Mouse (Mus musculus) limb, embryonic 11.5 days (tissue): ENCODE data around the gene Map2. TPM values are rescaled to one million over a fixed set of nuclear protein-coding genes. Genes with fewer than 3 reads are reported as not detected.

ENCODE experiments used
- ATAC-seq: fragments of 200-750 bp; cut with Nextera tagmentation; 2 replicates; pipeline ENCODE4 v1.8.0; 2017; ENCODE audit warnings: low read depth; ENCODE audit not compliant: insufficient number of reproducible peaks, low FRiP score, low TSS enrichment
- DNase-seq: peaks from one replicate; pipeline ENCODE4 v3.0.0-alpha.2; 2015; ENCODE audit warnings: low spot score
- H3K27ac ChIP-seq: fragments of 300-500 bp; sonication (generic); replicated peaks from 2 replicates; pipeline ENCODE4 v1.5.1; 2014; ENCODE audit warnings: low read depth, mild to moderate bottlenecking, low read length
- H3K27me3 ChIP-seq: fragments of 300-500 bp; sonication (generic); 2 replicates; pipeline ENCODE4 v1.6.1; 2014; ENCODE audit warnings: mild to moderate bottlenecking, low read length, mixed read lengths; ENCODE audit not compliant: control insufficient read depth, insufficient read depth
- H3K36me3 ChIP-seq: fragments of 300-500 bp; sonication (generic); 2 replicates; pipeline ENCODE4 v1.6.1; 2014; ENCODE audit warnings: mild to moderate bottlenecking, low read length, moderate library complexity, mixed read lengths; ENCODE audit not compliant: control insufficient read depth, insufficient read depth
- H3K4me1 ChIP-seq: fragments of 300-500 bp; sonication (generic); 2 replicates; pipeline ENCODE4 v1.6.1; 2014; ENCODE audit warnings: low read length, mixed read lengths; ENCODE audit not compliant: control insufficient read depth, insufficient read depth
- H3K4me2 ChIP-seq: fragments of 300-500 bp; sonication (generic); 2 replicates; pipeline ENCODE4 v1.6.1; 2014; ENCODE audit warnings: low read depth, mild to moderate bottlenecking, moderate library complexity; ENCODE audit not compliant: severe bottlenecking
- H3K4me3 ChIP-seq: fragments of 300-500 bp; sonication (generic); 2 replicates; pipeline ENCODE4 v1.5.1; 2014; ENCODE audit warnings: low read depth, low read length
- H3K9ac ChIP-seq: fragments of 300-500 bp; sonication (generic); 2 replicates; pipeline ENCODE4 v1.6.1; 2014; ENCODE audit warnings: mild to moderate bottlenecking, low read length
- H3K9me3 ChIP-seq: fragments of 300-500 bp; sonication (generic); 2 replicates; pipeline ENCODE4 v1.6.1; 2016; ENCODE audit warnings: low read length; ENCODE audit not compliant: control insufficient read depth
- WGBS: fragments of 180-500 bp; shearing (Covaris S2); extraction: QIAGEN DNeasy Blood & Tissue Kit; methylation state at CpG from one replicate; pipeline ENCODE4 v1.1.7; 2014; 5-methylcytosine and 5-hydroxymethylcytosine counted together
- polyA plus RNA-seq: library from polyadenylated mRNA; unstranded; fragments of >200 nt; fragmentation: Nextera tagmentation; extraction: Ambion mirVana; gene quantifications from 2 replicates; pipeline ENCODE4 v1.2.1, GENCODE M21; 2014

Gene Map2
- polyA plus RNA-seq, 1 experiment from 2014 or later: 16.5 TPM

- ATAC-seq: no peak
These were observed 17.5 kb upstream of the Map2 start for GRCm38 (mm10) chr1:66157589-66157988.

DNA sequence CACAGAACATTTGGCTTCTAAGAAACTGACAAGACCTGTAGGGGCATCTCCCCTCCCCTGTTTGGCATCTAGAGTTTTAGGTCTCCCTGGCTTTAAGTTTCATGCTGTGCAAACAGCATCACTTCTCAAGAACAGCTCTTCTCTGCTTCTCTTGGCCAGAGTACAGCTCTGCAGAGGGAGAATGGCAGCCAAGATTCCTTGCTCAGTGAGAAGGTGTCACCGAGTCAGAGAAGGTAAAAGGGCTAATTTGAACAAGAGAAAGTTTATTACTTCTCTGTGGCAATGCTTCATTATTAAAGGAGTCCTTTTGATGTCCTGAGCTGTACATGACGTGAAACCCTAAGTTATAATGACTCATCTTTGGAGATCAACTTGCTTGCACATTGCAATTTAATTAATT, 10.4 kb upstream of the Map2 start:
- H3K4me3 ChIP-seq: no peak overlapping the region
- no peaks in the 10 kb centered on the region for H3K36me3 ChIP-seq
- no peaks in the 10 kb centered on the region for H3K27me3 ChIP-seq
- ATAC-seq (no peak), DNase-seq (no peak)
- WGBS: 64% methylated on average over 2 of the region's 2 CpGs
- H3K9me3 ChIP-seq: no peaks in the 10 kb centered on the region
- H3K27ac ChIP-seq: no peak overlapping the region
- no peak overlapping the region for H3K9ac ChIP-seq
- no peaks in the 10 kb centered on the region for H3K4me1 ChIP-seq
- no peak overlapping the region for H3K4me2 ChIP-seq

More at GRCm38 (mm10) chr1:66157589-66157988, 17.5 kb upstream of the Map2 start:
- DNase-seq: no peak
- Histone ChIP-seq H3K4me3 (no peak overlapping the region), H3K4me1 (no peaks in the 10 kb centered on the region), H3K9me3 (no peaks in the 10 kb centered on the region), H3K36me3 (no peaks in the 10 kb centered on the region), H3K9ac (no peak overlapping the region), H3K27me3 (no peaks in the 10 kb centered on the region), H3K27ac (no peak overlapping the region), H3K4me2 (no peak overlapping the region)

DNA sequence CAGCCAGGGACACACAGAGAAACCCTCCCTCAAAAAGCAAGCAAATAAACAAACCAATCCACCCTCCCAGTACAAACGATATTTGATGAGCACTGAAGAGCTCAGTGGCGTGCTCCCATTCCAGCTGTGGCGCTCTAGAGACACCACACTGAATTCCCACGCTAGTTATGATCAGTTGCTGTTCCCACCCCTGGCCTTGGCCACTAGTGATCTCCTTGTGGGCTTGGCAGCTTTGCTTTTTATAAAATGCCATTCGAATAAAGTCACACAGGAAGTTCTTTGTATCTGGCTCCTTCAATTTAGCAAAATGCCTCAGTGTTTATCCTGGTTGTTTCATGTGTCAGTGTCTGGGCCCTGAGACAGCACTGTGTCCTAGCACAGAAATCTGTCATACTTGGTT, 6.4 kb upstream of the Map2 start:
- no peak overlapping the region for H3K4me2 ChIP-seq
- H3K9ac ChIP-seq: no peak overlapping the region
- WGBS: 77% methylated on average over 5 of the region's 5 CpGs
- H3K4me1 ChIP-seq: no peaks in the 10 kb centered on the region
- no peaks in the 10 kb centered on the region for H3K36me3 ChIP-seq
- H3K27ac ChIP-seq: no peak overlapping the region
- H3K4me3 ChIP-seq: no peak overlapping the region
- no peaks in the 10 kb centered on the region for H3K27me3 ChIP-seq
- DNase-seq (no peak), ATAC-seq (no peak)
- no peaks in the 10 kb centered on the region for H3K9me3 ChIP-seq

- no peak for DNase-seq
These were observed 2.9 kb upstream of the Map2 start for GRCm38 (mm10) chr1:66172127-66172526.

DNA sequence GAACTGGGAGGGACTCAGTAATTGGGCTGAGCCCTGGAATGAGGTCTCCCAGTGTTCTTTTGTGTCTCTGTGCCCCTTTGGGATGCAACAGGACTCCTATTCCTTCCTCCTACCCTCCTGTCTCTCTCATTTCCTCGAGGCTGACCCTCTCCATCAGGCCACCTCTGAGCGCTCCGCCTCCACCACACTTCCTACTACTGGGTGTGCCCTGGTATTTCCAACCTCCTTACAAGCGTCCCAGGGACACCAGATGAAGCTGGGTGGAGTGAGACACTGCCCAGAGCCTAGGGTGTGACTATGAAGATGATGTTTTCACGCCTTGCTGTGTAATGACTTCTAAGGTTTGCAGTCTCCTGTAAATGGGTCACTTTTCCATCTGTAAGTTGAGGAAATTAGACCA, 1.4 kb upstream of the Map2 start:
- H3K9me3 ChIP-seq: no peaks in the 10 kb centered on the region
- no peak for ATAC-seq
- 41% methylated on average over 5 of the region's 5 CpGs for WGBS
- no peak overlapping the region for H3K4me3 ChIP-seq
- H3K27me3 ChIP-seq: no peaks in the 10 kb centered on the region
- no peaks in the 10 kb centered on the region; the same call in 1 of the 2 replicates for H3K4me1 ChIP-seq
- no peak overlapping the region for H3K27ac ChIP-seq
- DNase-seq: no peak
- H3K4me2 ChIP-seq: no peak overlapping the region
- H3K36me3 ChIP-seq: no peaks in the 10 kb centered on the region
- H3K9ac ChIP-seq: no peak overlapping the region

More at GRCm38 (mm10) chr1:66172127-66172526, 2.9 kb upstream of the Map2 start:
- Histone ChIP-seq H3K4me1 (no peaks in the 10 kb centered on the region; the same call in 1 of the 2 replicates), H3K27me3 (no peaks in the 10 kb centered on the region), H3K27ac (no peak overlapping the region), H3K9ac (no peak overlapping the region), H3K4me2 (no peak overlapping the region), H3K36me3 (no peaks in the 10 kb centered on the region), H3K4me3 (no peak overlapping the region), H3K9me3 (no peaks in the 10 kb centered on the region)
- WGBS: 80% methylated on average over 3 of the region's 3 CpGs
- ATAC-seq: no peak

DNA sequence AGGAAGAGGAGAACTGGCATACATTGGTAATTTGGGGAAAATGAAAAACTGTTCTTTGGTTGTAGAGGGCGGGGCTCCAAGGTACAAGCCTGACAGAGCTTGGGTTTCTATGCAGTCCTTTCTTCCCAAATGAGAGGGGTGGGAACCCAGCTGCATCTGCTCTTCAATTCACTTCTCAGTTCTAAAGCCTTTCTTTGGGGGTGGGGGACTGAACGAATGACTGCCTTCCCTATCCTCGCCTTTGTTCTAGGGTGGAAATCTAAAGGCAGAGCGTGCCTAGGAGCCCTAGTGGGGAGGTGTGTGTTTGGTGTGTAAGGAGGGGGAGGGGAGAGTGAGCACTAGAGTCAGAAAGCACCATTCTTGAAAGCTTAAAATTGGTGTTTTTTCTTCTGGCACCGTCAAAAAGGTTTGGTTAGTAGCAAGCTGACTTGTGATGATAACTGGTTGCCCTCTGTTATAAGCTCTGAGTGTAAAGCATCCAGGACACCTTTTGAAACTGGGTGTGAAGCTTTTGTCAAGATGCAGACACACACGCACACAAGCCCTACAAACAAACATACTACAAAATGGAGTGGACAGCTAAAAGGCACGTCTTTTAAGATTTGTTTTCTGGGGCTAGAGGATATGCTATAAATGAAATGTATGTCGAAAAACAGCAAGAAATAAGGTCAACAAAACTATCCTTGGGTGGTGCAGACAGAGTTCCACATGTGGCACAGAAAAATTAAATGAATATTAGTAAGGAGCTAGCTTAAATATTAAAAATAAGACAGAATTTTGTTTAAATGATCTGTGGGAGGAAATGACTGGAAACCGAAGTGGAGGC, 1.2 kb downstream of the Map2 start:
- Histone ChIP-seq H3K4me1 (no peaks in the 10 kb centered on the region; the same call in 1 of the 2 replicates), H3K27me3 (no peaks in the 10 kb centered on the region), H3K27ac (no peak overlapping the region), H3K9ac (no peak overlapping the region), H3K36me3 (no peaks in the 10 kb centered on the region), H3K4me2 (peak overlapping the region; percentile 89), H3K4me3 (peak overlapping the region; percentile 66), H3K9me3 (no peaks in the 10 kb centered on the region)
- no peak for ATAC-seq
- 32% methylated on average over 9 of the region's 9 CpGs for WGBS
- DNase-seq: no peak

DNA sequence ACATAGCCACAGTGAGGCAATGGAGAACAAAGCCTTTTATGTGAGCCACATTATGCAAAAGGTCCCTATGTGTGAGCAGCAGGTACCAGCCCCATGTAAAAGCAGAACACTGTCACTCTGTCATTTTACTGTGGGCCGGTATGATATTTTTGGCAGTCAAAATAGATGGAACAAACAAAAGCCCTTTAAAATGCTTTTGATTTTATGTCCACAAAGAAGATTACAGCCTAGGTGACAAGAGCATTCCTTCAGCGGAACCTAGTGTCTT, 1.7 kb downstream of the Map2 start:
- H3K27me3 ChIP-seq: no peaks in the 10 kb centered on the region
- no peak overlapping the region for H3K27ac ChIP-seq
- 83% methylated on average over 2 of the region's 2 CpGs for WGBS
- no peak for DNase-seq
- H3K36me3 ChIP-seq: no peaks in the 10 kb centered on the region
- no peak overlapping the region; the same call in 1 of the 2 replicates for H3K4me2 ChIP-seq
- no peaks in the 10 kb centered on the region for H3K9me3 ChIP-seq
- no peak for ATAC-seq
- H3K4me1 ChIP-seq: no peaks in the 10 kb centered on the region; the same call in 1 of the 2 replicates
- H3K4me3 ChIP-seq: no peak overlapping the region
- no peak overlapping the region for H3K9ac ChIP-seq

DNA sequence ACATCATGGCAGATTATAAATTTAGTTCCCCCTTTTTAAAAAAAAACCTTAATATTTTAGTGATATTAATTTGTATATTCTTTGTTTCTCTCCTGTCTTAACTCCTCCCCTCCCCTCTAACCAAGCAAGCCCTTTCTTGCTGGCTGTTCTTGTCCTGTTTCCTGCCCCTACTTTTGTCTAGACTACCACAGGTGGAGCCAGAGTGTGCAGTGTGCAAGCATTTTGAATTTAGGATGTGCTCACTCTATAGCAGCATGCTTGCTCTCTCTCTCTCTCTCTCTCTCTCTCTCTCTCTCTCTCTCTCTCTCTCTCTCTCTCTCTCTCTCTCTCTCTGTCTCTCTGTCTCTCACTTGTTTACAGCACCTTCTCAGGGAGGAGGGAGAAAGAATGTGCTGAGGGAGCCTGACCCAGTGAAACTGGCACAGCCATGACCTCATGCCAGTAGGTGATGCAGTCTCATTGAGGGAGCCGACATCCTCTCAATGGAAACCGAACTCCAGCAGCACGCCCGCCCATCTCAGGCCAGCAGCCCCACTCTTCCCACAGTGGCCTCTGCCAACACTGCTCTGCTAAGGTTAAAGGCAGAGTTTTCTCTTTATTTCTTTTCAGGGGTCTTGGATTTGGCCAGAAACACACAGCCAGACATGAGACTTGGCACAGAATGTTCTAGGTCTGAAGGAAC, 2.6 kb downstream of the Map2 start:
- Histone ChIP-seq H3K9ac (no peak overlapping the region), H3K4me1 (no peaks in the 10 kb centered on the region; the same call in 1 of the 2 replicates), H3K36me3 (no peaks in the 10 kb centered on the region), H3K4me2 (no peak overlapping the region), H3K27me3 (no peaks in the 10 kb centered on the region), H3K4me3 (no peak overlapping the region), H3K27ac (no peak overlapping the region), H3K9me3 (no peaks in the 10 kb centered on the region)
- no peak for ATAC-seq
- DNase-seq: no peak
- 67% methylated on average over 4 of the region's 4 CpGs for WGBS
